Mouse (Mus musculus) ES-Bruce4 (cell line): ENCODE measurements around the gene Rbp3.

ENCODE experiments used
- CTCF ChIP-seq: IDR thresholded peaks from one replicate; pipeline ENCODE4 v1.8.1; 2011; ENCODE audit warnings: low read depth, low read length
- EP300 ChIP-seq: IDR thresholded peaks from 2 replicates; pipeline ENCODE4 v1.6.1; 2011; ENCODE audit warnings: low read depth, low read length; ENCODE audit not compliant: insufficient read depth

DNA sequence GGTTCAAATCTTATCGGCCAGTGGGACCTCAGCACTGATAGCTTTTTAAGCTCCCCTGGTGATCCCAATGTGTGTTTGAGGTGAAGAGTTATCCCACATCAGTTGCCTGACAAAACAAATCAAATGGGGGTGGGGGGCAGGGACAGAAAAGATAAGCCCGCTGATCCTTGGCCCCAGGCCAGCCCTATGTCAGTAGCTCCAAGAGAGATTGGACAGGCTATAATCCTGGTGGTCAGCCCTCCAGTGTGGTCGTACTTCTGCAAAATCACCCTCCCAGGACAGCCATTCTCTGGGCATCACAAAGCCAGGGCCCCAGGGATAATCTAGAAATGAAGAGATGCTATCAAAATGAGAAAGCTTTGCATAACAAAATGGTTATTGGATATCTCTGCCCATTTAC lies 5.0 kb downstream of the Rbp3 start:
- TF ChIP-seq EP300 (no peak), CTCF (no peak)
